Mouse (Mus musculus): ENCODE measurements around the gene Asic2. TPM values are rescaled to one million over a fixed set of nuclear protein-coding genes. Genes with fewer than 3 reads are reported as not detected.

The Asic2 gene
- 2.1 and 6.5 TPM in 2 replicates for polyA plus RNA-seq (2015; fragmentation: Nextera tagmentation; extraction: Ambion mirVana)

GRCm38 (mm10) chr11:81968401-81968881 is at the start of gene Asic2:
Asic2 (minus strand) TSS chr11:81968457.

GRCm38 (mm10) chr11:81860250-81860972 is 107.8 kb downstream of the Asic2 start, which contains the start of gene 5530401A14Rik:
5530401A14Rik (plus strand) TSS chr11:81860673.

GRCm38 (mm10) chr11:80858065-80858464 is 1110.2 kb downstream of the Asic2 start, which contains the start of gene Spaca3:
Spaca3 (plus strand) TSS chr11:80858365.

Other genes starting within 250 kb of the Asic2 start
- 0.03 TPM in 1 of 2 replicates, not detected in the other for gene 5530401A14Rik, start 107.8 kb downstream of the Asic2 start, polyA plus RNA-seq (2015; fragmentation: Nextera tagmentation; extraction: Ambion mirVana)
- 8.3 and 14.3 TPM in 2 replicates for gene Ccl2, start 67.1 kb upstream of the Asic2 start, polyA plus RNA-seq (2015; fragmentation: Nextera tagmentation; extraction: Ambion mirVana)
- gene Gm17268, start 70.1 kb upstream of the Asic2 start, polyA plus RNA-seq (2015; fragmentation: Nextera tagmentation; extraction: Ambion mirVana): not detected in 2 replicates
- gene Ccl7, start 77.3 kb upstream of the Asic2 start, polyA plus RNA-seq (2015; fragmentation: Nextera tagmentation; extraction: Ambion mirVana): 2.5 and 3.2 TPM in 2 replicates
- 2.6 and 2.9 TPM in 2 replicates for gene Ccl11, start 89.4 kb upstream of the Asic2 start, polyA plus RNA-seq (2015; fragmentation: Nextera tagmentation; extraction: Ambion mirVana)
- 4.9 and 6.8 TPM in 2 replicates for gene Ccl12, start 133.4 kb upstream of the Asic2 start, polyA plus RNA-seq (2015; fragmentation: Nextera tagmentation; extraction: Ambion mirVana)
- 0.48 and 2.7 TPM in 2 replicates for gene Ccl8, start 146.7 kb upstream of the Asic2 start, polyA plus RNA-seq (2015; fragmentation: Nextera tagmentation; extraction: Ambion mirVana)